Mouse (Mus musculus): ENCODE results near the gene Tet1. TPM values are rescaled to one million over a fixed set of nuclear protein-coding genes. Genes with fewer than 3 reads are reported as not detected.

The Tet1 gene
- polyA plus RNA-seq, 1 experiment from 2014 or later = 5.2 TPM

- Histone ChIP-seq H3K4me3 (ENCODE audit: low read depth, low read length) (no peak overlapping the region), H3K4me1 (ENCODE audit: insufficient read depth, low read depth, low read length) (no peaks in the 10 kb centered on the region), H3K27ac (ENCODE audit: low read length) (no peak overlapping the region), H3K9ac (replicated peaks; ENCODE audit: low read depth) (no peak overlapping the region), H3K36me3 (ENCODE audit: insufficient read depth, low read length) (no peaks in the 10 kb centered on the region), H3K4me2 (replicated peaks; ENCODE audit: low read depth, low read length) (no peak overlapping the region), H3K9me3 (ENCODE audit: low read length) (no peaks in the 10 kb centered on the region), H3K27me3 (replicated peaks; ENCODE audit: insufficient read depth, low read length) (no peaks in the 10 kb centered on the region)
- ATAC-seq (peak; percentile 60), DNase-seq (ENCODE audit: low spot score) (peak; percentile 36)
- TF ChIP-seq EP300 (IDR thresholded peaks at IDR 0.05) (no peak), CTCF (IDR thresholded peaks at IDR 0.05) (no peak)
- WGBS = 23% methylated on average over 8 of the region's 8 CpGs
These were observed 7.0 kb downstream of the Tet1 start for GRCm38 (mm10) chr10:62901826-62902225.

GRCm38 (mm10) chr10:62900144-62900543 lies 8.7 kb downstream of the Tet1 start:
- no peaks in the 10 kb centered on the region for H3K27me3 ChIP-seq (replicated peaks; ENCODE audit: insufficient read depth, low read length)
- no peak for DNase-seq (ENCODE audit: low spot score)
- H3K9me3 ChIP-seq (ENCODE audit: low read length) = no peaks in the 10 kb centered on the region
- no peak overlapping the region for H3K27ac ChIP-seq (ENCODE audit: low read length)
- H3K4me3 ChIP-seq (ENCODE audit: low read depth, low read length) = no peak overlapping the region
- H3K4me2 ChIP-seq (replicated peaks; ENCODE audit: low read depth, low read length) = no peak overlapping the region
- no peak overlapping the region for H3K9ac ChIP-seq (replicated peaks; ENCODE audit: low read depth)
- TF ChIP-seq EP300 (IDR thresholded peaks at IDR 0.05) (no peak), CTCF (IDR thresholded peaks at IDR 0.05) (no peak)
- no peaks in the 10 kb centered on the region for H3K4me1 ChIP-seq (ENCODE audit: insufficient read depth, low read depth, low read length)
- 91% methylated on average over 4 of the region's 4 CpGs for WGBS
- no peak for ATAC-seq
- no peaks in the 10 kb centered on the region for H3K36me3 ChIP-seq (ENCODE audit: insufficient read depth, low read length)

- no peak for TF ChIP-seq CTCF (IDR thresholded peaks at IDR 0.05)
- no peak for TF ChIP-seq EP300 (IDR thresholded peaks at IDR 0.05)
- no peak for ATAC-seq
- H3K27me3 ChIP-seq (replicated peaks; ENCODE audit: insufficient read depth, low read length) = no peaks in the 10 kb centered on the region
- H3K4me2 ChIP-seq (replicated peaks; ENCODE audit: low read depth, low read length) = no peak overlapping the region
- 85% methylated on average over 2 of the region's 2 CpGs for WGBS
- no peak for DNase-seq (ENCODE audit: low spot score)
- no peak overlapping the region for H3K4me3 ChIP-seq (ENCODE audit: low read depth, low read length)
- H3K9ac ChIP-seq (replicated peaks; ENCODE audit: low read depth) = no peak overlapping the region
- no peaks in the 10 kb centered on the region for H3K36me3 ChIP-seq (ENCODE audit: insufficient read depth, low read length)
- no peaks in the 10 kb centered on the region for H3K9me3 ChIP-seq (ENCODE audit: low read length)
- no peaks in the 10 kb centered on the region for H3K4me1 ChIP-seq (ENCODE audit: insufficient read depth, low read depth, low read length)
- H3K27ac ChIP-seq (ENCODE audit: low read length) = no peak overlapping the region
These were observed 10.7 kb downstream of the Tet1 start for GRCm38 (mm10) chr10:62898061-62898460.

- no peak for TF ChIP-seq CTCF (IDR thresholded peaks at IDR 0.05)
- no peak for TF ChIP-seq EP300 (IDR thresholded peaks at IDR 0.05)
- Histone ChIP-seq H3K4me1 (ENCODE audit: insufficient read depth, low read depth, low read length) (no peaks in the 10 kb centered on the region), H3K27ac (ENCODE audit: low read length) (no peak overlapping the region), H3K36me3 (ENCODE audit: insufficient read depth, low read length) (no peaks in the 10 kb centered on the region), H3K4me3 (ENCODE audit: low read depth, low read length) (no peak overlapping the region), H3K9ac (replicated peaks; ENCODE audit: low read depth) (no peak overlapping the region), H3K4me2 (replicated peaks; ENCODE audit: low read depth, low read length) (no peak overlapping the region), H3K27me3 (replicated peaks; ENCODE audit: insufficient read depth, low read length) (no peaks in the 10 kb centered on the region), H3K9me3 (ENCODE audit: low read length) (no peaks in the 10 kb centered on the region)
- DNase-seq (ENCODE audit: low spot score) (no peak), ATAC-seq (no peak)
- 95% methylated on average over 3 of the region's 3 CpGs for WGBS
These were observed 11.4 kb downstream of the Tet1 start for GRCm38 (mm10) chr10:62897437-62897836.

GRCm38 (mm10) chr10:62896774-62897173 lies 12.0 kb downstream of the Tet1 start:
- Histone ChIP-seq H3K4me1 (ENCODE audit: insufficient read depth, low read depth, low read length) (no peaks in the 10 kb centered on the region), H3K27ac (ENCODE audit: low read length) (no peak overlapping the region), H3K9ac (replicated peaks; ENCODE audit: low read depth) (no peak overlapping the region), H3K27me3 (replicated peaks; ENCODE audit: insufficient read depth, low read length) (no peaks in the 10 kb centered on the region), H3K9me3 (ENCODE audit: low read length) (no peaks in the 10 kb centered on the region), H3K4me3 (ENCODE audit: low read depth, low read length) (no peak overlapping the region), H3K36me3 (ENCODE audit: insufficient read depth, low read length) (no peaks in the 10 kb centered on the region), H3K4me2 (replicated peaks; ENCODE audit: low read depth, low read length) (no peak overlapping the region)
- no peak for ATAC-seq
- peak; percentile 54 for TF ChIP-seq CTCF (IDR thresholded peaks at IDR 0.05)
- no peak for TF ChIP-seq EP300 (IDR thresholded peaks at IDR 0.05)
- WGBS = 78% methylated on average over 4 of the region's 4 CpGs
- peak; percentile 47 for DNase-seq (ENCODE audit: low spot score)

- no peak overlapping the region for H3K4me3 ChIP-seq (ENCODE audit: low read depth, low read length)
- H3K9ac ChIP-seq (replicated peaks; ENCODE audit: low read depth) = no peak overlapping the region
- no peaks in the 10 kb centered on the region for H3K36me3 ChIP-seq (ENCODE audit: insufficient read depth, low read length)
- DNase-seq (ENCODE audit: low spot score) = no peak
- H3K27ac ChIP-seq (ENCODE audit: low read length) = no peak overlapping the region
- TF ChIP-seq CTCF (IDR thresholded peaks at IDR 0.05) = no peak
- TF ChIP-seq EP300 (IDR thresholded peaks at IDR 0.05) = no peak
- H3K9me3 ChIP-seq (ENCODE audit: low read length) = no peaks in the 10 kb centered on the region
- H3K4me1 ChIP-seq (ENCODE audit: insufficient read depth, low read depth, low read length) = no peaks in the 10 kb centered on the region
- no peak for ATAC-seq
- WGBS = 58% methylated on average over 4 of the region's 4 CpGs
- H3K4me2 ChIP-seq (replicated peaks; ENCODE audit: low read depth, low read length) = no peak overlapping the region
- no peaks in the 10 kb centered on the region for H3K27me3 ChIP-seq (replicated peaks; ENCODE audit: insufficient read depth, low read length)
These were observed 12.8 kb downstream of the Tet1 start for GRCm38 (mm10) chr10:62896035-62896434.

- Histone ChIP-seq H3K36me3 (ENCODE audit: insufficient read depth, low read length) (no peaks in the 10 kb centered on the region), H3K27ac (ENCODE audit: low read length) (no peak overlapping the region), H3K27me3 (replicated peaks; ENCODE audit: insufficient read depth, low read length) (no peaks in the 10 kb centered on the region), H3K4me1 (ENCODE audit: insufficient read depth, low read depth, low read length) (no peaks in the 10 kb centered on the region), H3K9ac (replicated peaks; ENCODE audit: low read depth) (no peak overlapping the region), H3K9me3 (ENCODE audit: low read length) (no peaks in the 10 kb centered on the region), H3K4me2 (replicated peaks; ENCODE audit: low read depth, low read length) (no peak overlapping the region), H3K4me3 (ENCODE audit: low read depth, low read length) (no peak overlapping the region)
- peak; percentile 54 for TF ChIP-seq EP300 (IDR thresholded peaks at IDR 0.05)
- no peak for TF ChIP-seq CTCF (IDR thresholded peaks at IDR 0.05)
- WGBS = 52% methylated on average over 6 of the region's 6 CpGs
- DNase-seq (ENCODE audit: low spot score) (peak; percentile 88), ATAC-seq (peak; percentile 94)
These were observed 13.4 kb downstream of the Tet1 start for GRCm38 (mm10) chr10:62895386-62895785.
